Mouse (Mus musculus) stomach, postnatal 0 days (tissue): ENCODE measurements around the gene Pcdh9. TPM values are rescaled to one million over a fixed set of nuclear protein-coding genes. Genes with fewer than 3 reads are reported as not detected.

Experiments
- ATAC-seq: fragments of 200-750 bp; cut with Nextera tagmentation; 2 replicates; pipeline ENCODE4 v1.8.0; 2017; ENCODE audit not compliant: low FRiP score, low TSS enrichment
- DNase-seq: peaks from one replicate; pipeline ENCODE4 v3.0.0-alpha.2; 2016; ENCODE audit warnings: low spot score
- H3K27ac ChIP-seq: fragments of 300-500 bp; sonication (generic); replicated peaks from 2 replicates; pipeline ENCODE4 v1.5.1; 2014; ENCODE audit warnings: mild to moderate bottlenecking, control low read depth
- H3K27me3 ChIP-seq: fragments of 300-500 bp; sonication (generic); 2 replicates; pipeline ENCODE4 v1.6.1; 2014; ENCODE audit warnings: low read length; ENCODE audit not compliant: control insufficient read depth, insufficient read depth
- H3K36me3 ChIP-seq: fragments of 300-500 bp; sonication (generic); 2 replicates; pipeline ENCODE4 v1.6.1; 2014; ENCODE audit warnings: low read length, mixed read lengths; ENCODE audit not compliant: control insufficient read depth, insufficient read depth
- H3K4me1 ChIP-seq: fragments of 300-500 bp; sonication (generic); replicated peaks from 2 replicates; pipeline ENCODE4 v1.6.1; 2014; ENCODE audit warnings: antibody characterized with exemption; ENCODE audit not compliant: control insufficient read depth, insufficient read depth
- H3K4me2 ChIP-seq: fragments of 300-500 bp; sonication (generic); replicated peaks from 2 replicates; pipeline ENCODE4 v1.6.1; 2014; ENCODE audit warnings: low read depth, mild to moderate bottlenecking, control low read depth, moderate library complexity
- H3K4me3 ChIP-seq: fragments of 300-500 bp; sonication (generic); 2 replicates; pipeline ENCODE4 v1.5.1; 2014; ENCODE audit warnings: low read depth, low read length, control low read depth
- H3K9ac ChIP-seq: fragments of 300-500 bp; sonication (generic); 2 replicates; pipeline ENCODE4 v1.6.1; 2014; ENCODE audit warnings: mild to moderate bottlenecking, low read length, control low read depth, mixed read lengths
- H3K9me3 ChIP-seq: fragments of 300-500 bp; sonication (generic); 2 replicates; pipeline ENCODE4 v1.6.1; 2016; ENCODE audit warnings: low read length; ENCODE audit not compliant: control insufficient read depth
- CTCF ChIP-seq: IDR thresholded peaks from 2 replicates; pipeline ENCODE4 v1.5.1; 2016; ENCODE audit warnings: antibody characterized with exemption, low read depth, mild to moderate bottlenecking, moderate library complexity
- EP300 ChIP-seq: optimal IDR thresholded peaks from 2 replicates; pipeline ENCODE3; 2016; ENCODE audit warnings: antibody characterized with exemption
- WGBS: fragments of 180-500 bp; shearing (Covaris S2); extraction: QIAGEN DNeasy Blood & Tissue Kit; methylation state at CpG from one replicate; pipeline ENCODE4 v1.1.7; 2014; 5-methylcytosine and 5-hydroxymethylcytosine counted together
- polyA plus RNA-seq: library from polyadenylated mRNA; unstranded; fragments of >200 nt; fragmentation: Nextera tagmentation; extraction: Ambion mirVana; gene quantifications from 2 replicates; pipeline ENCODE4 v1.2.1, GENCODE M21; 2015

The Pcdh9 gene
- polyA plus RNA-seq, 1 experiment from 2014 or later = 4.0 TPM

DNA sequence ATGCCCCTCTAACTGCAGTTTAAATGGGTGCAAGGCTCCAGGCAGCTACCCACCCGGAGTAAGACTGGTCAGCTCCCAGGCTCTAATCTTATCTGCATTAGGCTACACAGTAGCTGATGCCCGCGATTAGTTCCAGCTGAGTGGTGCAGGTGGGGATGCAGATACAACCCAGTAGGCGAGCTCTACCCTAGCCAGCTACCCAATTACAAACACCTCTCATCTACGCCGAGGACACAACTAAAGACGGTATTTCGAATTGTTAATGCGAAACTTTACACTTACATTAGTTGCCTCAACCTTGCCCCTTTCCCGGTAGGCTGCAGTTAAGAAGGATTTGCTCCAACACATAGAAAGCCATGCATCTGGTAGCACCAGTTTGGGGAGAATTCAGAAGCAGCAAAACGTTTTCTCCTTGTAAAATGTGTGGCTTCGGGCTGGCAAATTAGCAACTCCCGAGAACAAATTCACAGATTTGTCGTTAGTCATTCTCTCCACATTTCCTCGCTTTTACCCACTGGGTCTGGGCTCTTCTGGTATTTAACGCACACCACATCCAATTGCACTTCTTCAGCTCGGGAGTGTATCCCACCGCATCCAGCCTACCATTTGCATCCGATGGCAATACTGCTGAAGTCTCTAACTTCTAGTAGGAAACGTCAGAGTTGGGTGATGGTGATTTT, 500 bp downstream of the Pcdh9 start:
- Histone ChIP-seq H3K4me2 (peak overlapping the region; percentile 84), H3K36me3 (no peaks in the 10 kb centered on the region), H3K27me3 (no peaks in the 10 kb centered on the region), H3K9me3 (no peaks in the 10 kb centered on the region), H3K9ac (peak overlapping the region; percentile 45), H3K4me1 (0 out of 2 replicates have a peak, but pooled peaks cover 3% of the 10 kb centered on the region), H3K27ac (no peak overlapping the region), H3K4me3 (peak overlapping the region; percentile 59)
- no peak for TF ChIP-seq EP300
- no peak for TF ChIP-seq CTCF
- ATAC-seq = no peak
- DNase-seq = no peak
- 0% methylated on average over 20 of the region's 20 CpGs for WGBS

DNA sequence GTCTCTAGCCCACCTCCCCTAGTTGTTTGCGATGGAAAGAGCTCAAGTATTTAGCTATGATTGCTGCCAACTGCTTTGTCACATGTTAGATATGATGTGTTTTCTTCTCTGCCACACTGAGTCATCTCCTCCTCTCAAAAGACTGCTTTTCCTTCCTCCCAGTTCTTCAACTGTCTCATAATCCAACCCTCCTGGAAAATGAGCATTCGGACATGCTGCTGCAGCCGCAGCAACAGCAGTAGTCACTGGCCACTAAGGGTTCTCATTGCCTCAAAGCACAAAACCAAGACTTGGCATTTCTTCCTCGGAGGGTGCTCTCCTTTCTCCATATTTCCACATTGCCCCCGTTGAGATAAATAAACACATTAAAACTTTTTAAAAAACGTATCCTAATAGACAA, 1.2 kb downstream of the Pcdh9 start:
- Histone ChIP-seq H3K4me1 (0 out of 2 replicates have a peak, but pooled peaks cover 3% of the 10 kb centered on the region), H3K27me3 (no peaks in the 10 kb centered on the region), H3K9me3 (no peaks in the 10 kb centered on the region), H3K27ac (no peak overlapping the region), H3K4me2 (peak overlapping the region; percentile 84), H3K9ac (no peak overlapping the region; the same call in 1 of the 2 replicates), H3K4me3 (peak overlapping the region; percentile 59), H3K36me3 (no peaks in the 10 kb centered on the region)
- no peak for TF ChIP-seq CTCF
- TF ChIP-seq EP300 = no peak
- no peak for ATAC-seq
- WGBS = 20% methylated on average over 6 of the region's 6 CpGs
- DNase-seq = no peak

DNA sequence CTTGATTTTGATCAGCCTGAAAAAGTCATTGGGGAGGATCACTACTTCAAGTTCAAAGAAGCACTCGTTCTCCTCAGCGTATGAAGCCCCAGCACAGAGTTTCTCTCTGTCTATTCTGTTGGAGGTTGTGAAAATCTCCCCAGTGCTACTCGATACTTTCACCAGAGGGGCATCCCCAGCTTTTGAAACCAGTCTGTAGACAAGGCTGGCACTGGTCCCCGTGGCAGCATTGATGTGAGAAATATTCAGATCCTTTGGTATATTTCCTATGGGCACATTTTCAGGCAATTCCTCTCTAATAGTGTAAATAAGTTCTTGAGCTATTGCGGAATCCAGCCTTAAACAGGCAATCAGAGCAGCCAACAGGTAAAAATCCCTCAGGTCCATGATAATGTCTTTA, 2.1 kb downstream of the Pcdh9 start:
- Histone ChIP-seq H3K4me3 (no peak overlapping the region), H3K9me3 (no peaks in the 10 kb centered on the region), H3K9ac (no peak overlapping the region), H3K27ac (no peak overlapping the region), H3K27me3 (no peaks in the 10 kb centered on the region), H3K4me2 (peak overlapping the region; percentile 5; the same call in 1 of the 2 replicates), H3K36me3 (no peaks in the 10 kb centered on the region), H3K4me1 (0 out of 2 replicates have a peak, but pooled peaks cover 3% of the 10 kb centered on the region)
- no peak for TF ChIP-seq CTCF
- TF ChIP-seq EP300 = no peak
- ATAC-seq (no peak), DNase-seq (no peak)
- WGBS = 80% methylated on average over 5 of the region's 5 CpGs

DNA sequence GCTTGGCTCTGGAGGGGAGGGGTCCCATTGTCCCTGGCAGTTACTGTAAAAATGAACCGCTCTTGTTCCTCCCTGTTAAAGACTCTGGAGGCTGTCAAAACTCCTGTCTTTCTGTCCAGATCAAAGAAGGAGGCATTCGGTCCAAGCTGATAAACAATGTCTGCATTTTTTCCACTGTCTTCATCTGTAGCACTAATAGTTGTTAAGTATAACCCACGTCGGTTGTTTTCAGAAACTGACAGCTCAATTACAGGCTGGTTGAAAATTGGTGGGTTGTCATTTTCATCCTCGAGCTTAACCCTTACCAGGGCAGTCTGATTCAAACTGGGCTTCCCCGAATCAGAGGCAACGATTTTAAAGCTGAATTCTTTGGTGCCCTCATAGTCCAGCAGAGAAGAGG, 3.4 kb downstream of the Pcdh9 start:
- WGBS = 64% methylated on average over 7 of the region's 7 CpGs
- DNase-seq (no peak), ATAC-seq (no peak)
- no peaks in the 10 kb centered on the region for H3K9me3 ChIP-seq
- no peaks in the 10 kb centered on the region for H3K36me3 ChIP-seq
- 0 out of 2 replicates have a peak, but pooled peaks cover 3% of the 10 kb centered on the region for H3K4me1 ChIP-seq
- H3K4me2 ChIP-seq = no peak overlapping the region
- no peak overlapping the region for H3K9ac ChIP-seq
- no peak for TF ChIP-seq EP300
- no peak for TF ChIP-seq CTCF
- H3K27ac ChIP-seq = no peak overlapping the region
- no peak overlapping the region for H3K4me3 ChIP-seq
- no peaks in the 10 kb centered on the region for H3K27me3 ChIP-seq

DNA sequence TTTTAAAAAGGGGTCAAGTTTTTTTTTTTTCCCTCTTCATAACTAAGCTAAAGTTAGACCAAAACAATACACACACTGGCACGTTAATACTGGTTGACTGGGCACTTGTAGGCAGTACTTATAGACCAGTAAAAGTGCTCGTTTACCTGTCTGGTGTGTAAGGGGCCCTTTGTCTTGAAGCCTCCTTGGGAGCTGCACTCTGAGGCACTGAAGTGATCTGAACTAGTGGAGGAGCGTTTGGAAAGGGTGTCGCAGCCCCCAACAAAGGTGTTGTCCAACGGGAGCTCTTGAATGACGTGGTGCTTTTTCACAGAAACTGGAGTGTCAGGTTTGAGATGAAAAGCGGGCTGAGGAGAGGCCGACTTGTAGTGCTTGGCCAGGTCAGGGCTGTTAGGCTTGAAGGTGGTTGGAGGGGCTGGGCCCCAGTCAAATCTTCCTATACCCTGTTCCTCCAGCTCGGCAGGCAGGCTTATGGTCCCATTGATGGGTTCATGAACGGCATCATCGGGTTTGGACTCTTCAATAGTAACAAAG, 4.9 kb downstream of the Pcdh9 start:
- no peak overlapping the region for H3K9ac ChIP-seq
- no peak overlapping the region for H3K4me3 ChIP-seq
- H3K9me3 ChIP-seq = no peaks in the 10 kb centered on the region
- H3K4me2 ChIP-seq = no peak overlapping the region
- H3K27me3 ChIP-seq = no peaks in the 10 kb centered on the region
- 69% methylated on average over 11 of the region's 11 CpGs for WGBS
- H3K27ac ChIP-seq = no peak overlapping the region
- no peaks in the 10 kb centered on the region for H3K36me3 ChIP-seq
- ATAC-seq (no peak), DNase-seq (no peak)
- no peak for TF ChIP-seq EP300
- no peak for TF ChIP-seq CTCF
- H3K4me1 ChIP-seq = no peaks in the 10 kb centered on the region

DNA sequence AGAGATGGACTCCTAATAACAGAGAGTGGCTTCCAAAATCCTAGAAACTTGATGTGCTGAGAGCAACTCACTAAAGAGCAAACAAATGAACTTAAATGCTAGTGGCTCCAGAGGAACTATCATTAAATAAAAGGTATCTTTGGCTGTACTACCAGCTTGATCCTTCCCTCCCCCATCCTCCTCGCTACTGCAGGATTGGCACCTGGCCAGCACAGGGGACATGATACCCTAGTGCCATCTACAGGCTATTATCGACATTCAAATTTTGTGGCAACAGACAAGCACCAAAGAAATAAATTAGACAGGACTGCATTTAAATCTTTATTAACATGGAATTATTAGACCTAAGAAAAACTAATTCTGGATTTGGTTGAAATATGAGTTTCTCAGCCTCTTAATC, 6.0 kb downstream of the Pcdh9 start:
- Histone ChIP-seq H3K4me3 (no peak overlapping the region), H3K4me1 (no peaks in the 10 kb centered on the region), H3K4me2 (no peak overlapping the region), H3K9me3 (no peaks in the 10 kb centered on the region), H3K9ac (no peak overlapping the region), H3K36me3 (no peaks in the 10 kb centered on the region), H3K27ac (no peak overlapping the region), H3K27me3 (no peaks in the 10 kb centered on the region)
- 0% methylated on average over 2 of the region's 2 CpGs for WGBS
- DNase-seq = peak; percentile 51
- ATAC-seq = no peak
- TF ChIP-seq CTCF (peak; percentile 80), EP300 (no peak)
